Mouse (Mus musculus) kidney, adult 2 months (tissue): ENCODE measurements around the gene Slc35b2.

Source experiments
- CTCF ChIP-seq: fragments of 200-500 bp; conservative IDR thresholded peaks from 2 replicates; pipeline ENCODE4 v1.5.1; 2011; ENCODE audit warnings: low read depth, mild to moderate bottlenecking, control low read depth, low read length, moderate library complexity, mixed read lengths; ENCODE audit not compliant: insufficient read depth, insufficient read length
- POLR2A ChIP-seq: fragments of 200-500 bp; IDR thresholded peaks from one replicate; pipeline ENCODE4 v1.6.1; 2011; ENCODE audit warnings: low read depth, low read length, control low read depth

DNA sequence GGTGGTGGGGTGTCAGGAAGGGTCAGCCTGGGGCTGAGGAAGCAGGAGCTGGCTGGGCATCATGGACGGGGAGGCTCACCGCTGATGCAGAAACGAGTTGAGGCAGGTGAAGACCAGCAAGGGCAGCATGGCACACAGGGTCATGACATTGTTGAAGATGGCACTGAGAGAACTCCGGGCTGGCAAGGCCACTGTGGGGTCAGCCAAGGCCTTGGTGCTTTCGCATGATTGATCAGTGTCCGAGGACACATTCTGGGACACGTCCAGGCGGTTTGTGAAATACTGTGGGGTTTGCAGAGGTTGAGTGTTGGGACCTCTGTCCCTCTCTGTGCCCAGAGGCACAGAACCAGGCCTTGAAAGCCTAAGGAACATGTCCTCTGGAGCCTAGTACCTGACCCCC lies 26.2 kb downstream of the Slc35b2 start:
- TF ChIP-seq POLR2A (no peak), CTCF (no peak)
